Comparison of ENCODE assay signal across 11 mouse cellular contexts in the genomic region with DNA sequence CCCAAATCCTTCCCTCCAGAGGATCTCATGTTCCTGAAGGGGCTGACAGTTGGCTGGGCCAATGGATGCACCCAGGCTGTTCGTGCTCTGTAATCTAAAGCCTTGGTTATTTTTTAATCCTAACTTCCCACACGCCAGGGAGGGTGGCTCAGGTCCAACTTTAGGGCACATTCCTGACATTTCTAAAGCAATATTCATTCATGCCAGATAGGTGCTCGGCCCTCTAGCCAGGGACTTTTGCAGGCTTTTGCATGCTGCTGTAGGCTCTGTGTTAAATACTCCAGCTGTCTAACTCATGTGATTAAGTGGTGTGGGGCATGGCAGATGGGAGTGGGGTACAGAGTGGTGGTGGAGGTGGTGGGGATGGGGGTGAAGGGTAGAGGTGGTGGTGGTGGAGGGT.
DNase-seq lines count a peak whose midpoint lies in the region; ATAC-seq and TF ChIP-seq lines count a peak whose summit lies in the region.
"Had no signal": no experiment of that assay in that cellular context is flagged by ENCODE, and none has a peak within 500 bp of the region (broad histone marks: within the 10 kb centered on the region; RNA-seq: fewer than 3 reads in every experiment).

No protein-coding gene starts in this region.

- no peak overlapping the region for H3K4me2 ChIP-seq in stomach, postnatal 0 days (replicated peaks; ENCODE audit: low read depth)

- no peak overlapping the region for H3K9ac ChIP-seq in stomach, postnatal 0 days (ENCODE audit: low read length)

- TF ChIP-seq EP300 in stomach, postnatal 0 days (optimal IDR thresholded peaks at IDR 0.05) = no peak

- no peak for TF ChIP-seq CTCF in stomach, postnatal 0 days (IDR thresholded peaks at IDR 0.05; ENCODE audit: low read depth)

- peaks cover 3% of the 10 kb centered on the region; the same call in 1 of the 2 replicates for H3K27me3 ChIP-seq in limb, embryonic 10.5 days (ENCODE audit: low read depth, poor library complexity, severe bottlenecking)
- H3K27me3 ChIP-seq in stomach, postnatal 0 days (ENCODE audit: control insufficient read depth, insufficient read depth, low read length) = no peaks in the 10 kb centered on the region

- ATAC-seq in stomach, postnatal 0 days (ENCODE audit: low FRiP score, low TSS enrichment) = no peak

- 68% methylated on average over 3 of the region's 3 CpGs for WGBS in limb, embryonic 10.5 days
- WGBS in stomach, postnatal 0 days = 22% methylated on average over 3 of the region's 3 CpGs

- no peaks in the 10 kb centered on the region for H3K9me3 ChIP-seq in limb, embryonic 10.5 days (replicated peaks)
- H3K9me3 ChIP-seq in stomach, postnatal 0 days (ENCODE audit: control insufficient read depth, low read length) = no peaks in the 10 kb centered on the region

- intact Hi-C loops in heart, postnatal 10 days (cut with DNase I) = no loop called here

- DNase-seq in urinary bladder, postnatal 25 days (ENCODE audit: low spot score) = peak; percentile 48
- no peak for DNase-seq in urinary bladder, adult 2 months (ENCODE audit: low spot score)
- DNase-seq in heart, postnatal 10 days = peak; percentile 66 to 75
- DNase-seq in limb, embryonic 10.5 days (ENCODE audit: low spot score) = peak; percentile 27
- DNase-seq in frontal cortex, postnatal 10 days (ENCODE audit: low spot score in 2 of 2) = no peak
- DNase-seq in embryo, embryonic 9.5 days (ENCODE audit: extremely low spot score) = no peak
- DNase-seq in stomach, postnatal 0 days (ENCODE audit: low spot score) = no peak
- DNase-seq: cerebellum, adult 11-12 months had no signal

- H3K4me1 ChIP-seq in limb, embryonic 10.5 days = peaks cover 27% of the 10 kb centered on the region
- peaks cover 5% of the 10 kb centered on the region for H3K4me1 ChIP-seq in stomach, postnatal 0 days (replicated peaks; ENCODE audit: control insufficient read depth, insufficient read depth)
- H3K4me1 ChIP-seq: megakaryocyte, embryonic 14.5 days had no signal

- H3K4me3 ChIP-seq in limb, embryonic 10.5 days = no peak overlapping the region
- H3K4me3 ChIP-seq in stomach, postnatal 0 days (ENCODE audit: low read depth, low read length) = no peak overlapping the region
- H3K4me3 ChIP-seq: erythroblast, embryonic 14.5 days; megakaryocyte, embryonic 14.5 days had no signal

- no peaks in the 10 kb centered on the region for H3K36me3 ChIP-seq in limb, embryonic 10.5 days
- no peaks in the 10 kb centered on the region for H3K36me3 ChIP-seq in stomach, postnatal 0 days (ENCODE audit: control insufficient read depth, insufficient read depth, low read length)
- H3K36me3 ChIP-seq: G1E had no signal

- H3K27ac ChIP-seq in limb, embryonic 10.5 days = no peak overlapping the region
- no peak overlapping the region for H3K27ac ChIP-seq in stomach, postnatal 0 days (replicated peaks)

Comparison
In these comparisons a context has a peak if more than half of its experiments do, and no peak if none do; other contexts are left out.
1. DNase-seq: peak in urinary bladder, postnatal 25 days (single experiment), heart, postnatal 10 days (2 of 2) and limb, embryonic 10.5 days (single experiment); none in urinary bladder, adult 2 months (single experiment), frontal cortex, postnatal 10 days (0 of 2), embryo, embryonic 9.5 days (single experiment) and stomach, postnatal 0 days (single experiment).